Mouse (Mus musculus) brain, embryonic 14.5 days (tissue): ENCODE measurements around the gene Tesc. TPM values are rescaled to one million over a fixed set of nuclear protein-coding genes. Genes with fewer than 3 reads are reported as not detected.

Experiments used
- DNase-seq: peaks from one replicate; pipeline ENCODE4 v3.0.0-alpha.2; 2011; ENCODE audit warnings: low read depth
- CTCF ChIP-seq: fragments of 200-500 bp; IDR thresholded peaks from 2 replicates; pipeline ENCODE4 v1.5.1; 2012; ENCODE audit warnings: inconsistent platforms, mild to moderate bottlenecking, moderate library complexity, borderline replicate concordance; ENCODE audit not compliant: insufficient read depth, insufficient read length; ENCODE audit errors: extremely low read depth
- POLR2A ChIP-seq: fragments of 200-500 bp; IDR thresholded peaks from 2 replicates; pipeline ENCODE4 v1.6.1; 2012; ENCODE audit warnings: mild to moderate bottlenecking, inconsistent platforms, borderline replicate concordance; ENCODE audit not compliant: poor library complexity, insufficient read depth, insufficient read length, severe bottlenecking; ENCODE audit errors: extremely low read depth
- polyA plus RNA-seq: library from polyadenylated mRNA; depleted of rRNA; stranded (reverse); fragments of >200 nt; gene quantifications from 2 replicates; pipeline ENCODE4 v1.2.3, GENCODE M21; 2012; rRNA removed

Tesc gene
- polyA plus RNA-seq, 1 experiment, result 3.0 TPM

- no peak for TF ChIP-seq CTCF
- no peak for TF ChIP-seq POLR2A
- DNase-seq, result no peak
These were observed 68.8 kb downstream of the Tesc start for GRCm38 (mm10) chr5:118096317-118096716.

GRCm38 (mm10) chr5:118099069-118099869 is 71.7 kb downstream of the Tesc start:
- DNase-seq, result peak; percentile 81
- TF ChIP-seq CTCF (no peak), POLR2A (no peak)

- TF ChIP-seq POLR2A (no peak), CTCF (no peak)
- DNase-seq, result no peak
These were observed 72.4 kb downstream of the Tesc start for GRCm38 (mm10) chr5:118099870-118100478.

GRCm38 (mm10) chr5:118105536-118105935 is 78.0 kb downstream of the Tesc start:
- no peak for TF ChIP-seq POLR2A
- no peak for TF ChIP-seq CTCF
- no peak for DNase-seq

GRCm38 (mm10) chr5:118106667-118107066 is 79.1 kb downstream of the Tesc start:
- no peak for DNase-seq
- TF ChIP-seq POLR2A, result no peak
- TF ChIP-seq CTCF, result no peak

- DNase-seq, result peak; percentile 91
- no peak for TF ChIP-seq POLR2A
- no peak for TF ChIP-seq CTCF
These were observed 80.7 kb downstream of the Tesc start for GRCm38 (mm10) chr5:118108124-118108793.

DNA sequence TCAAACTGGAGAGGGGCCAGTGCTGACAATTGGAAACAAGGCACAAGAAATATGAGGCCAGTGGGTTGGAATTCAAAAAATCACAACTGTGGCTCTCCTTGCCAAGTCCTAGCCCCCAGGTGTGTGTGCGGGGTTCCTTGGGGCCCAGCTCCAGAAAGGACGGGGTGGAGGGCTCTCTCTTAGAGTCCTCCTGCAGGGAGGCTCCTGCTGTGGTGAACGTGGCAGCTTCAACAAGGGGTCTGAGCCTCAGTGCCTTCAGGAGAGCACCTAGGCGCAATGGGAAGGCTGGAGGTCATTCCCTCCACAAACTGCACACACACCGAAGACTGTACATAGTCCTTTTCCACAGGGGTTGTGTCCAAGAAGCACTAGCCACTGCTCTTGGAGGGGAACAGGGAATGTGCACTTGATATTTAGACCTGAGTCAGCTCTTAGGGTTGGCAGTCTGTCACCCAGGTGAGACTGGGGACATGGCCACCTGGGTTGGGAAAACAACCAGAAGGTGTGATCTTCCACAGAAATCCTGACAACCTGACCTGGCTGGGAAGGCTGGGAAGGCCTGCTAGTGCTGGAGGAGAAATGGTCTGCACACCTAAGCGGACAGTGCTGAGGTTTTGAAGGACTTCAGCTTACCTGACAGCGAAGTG is 81.4 kb downstream of the Tesc start:
- DNase-seq, result no peak
- no peak for TF ChIP-seq CTCF
- no peak for TF ChIP-seq POLR2A

Other genes with a start within 250 kb of the Tesc start
- gene Nos1, start 246.7 kb upstream of the Tesc start, polyA plus RNA-seq, result 3.9 and 5.1 TPM in 2 replicates
- 171 and 178 TPM in 2 replicates for gene Fbxo21, start 51.0 kb upstream of the Tesc start, polyA plus RNA-seq
- 54.0 and 55.1 TPM in 2 replicates for gene Fbxw8, start 127.7 kb downstream of the Tesc start, polyA plus RNA-seq
- gene Hrk, start 136.9 kb downstream of the Tesc start, polyA plus RNA-seq, result 3.2 and 5.8 TPM in 2 replicates
- 79.6 and 97.9 TPM in 2 replicates for gene Rnft2, start 217.4 kb downstream of the Tesc start, polyA plus RNA-seq
- gene 2410131K14Rik, start 217.5 kb downstream of the Tesc start, polyA plus RNA-seq, result 20.2 and 22.7 TPM in 2 replicates